Mouse (Mus musculus): ENCODE data around the gene Tmem243. TPM values are rescaled to one million over a fixed set of nuclear protein-coding genes. Genes with fewer than 3 reads are reported as not detected.

The Tmem243 gene
- total RNA-seq (2021): 10 to 100 TPM in 1 of 2 experiments, 1 to 10 TPM in 1; 9.9 to 11.7 TPM
- long read RNA-seq, full-length matches to known transcripts: 18 of 27 reads
- long read RNA-seq, partial matches to known transcripts: 4 of 27 reads
- long read RNA-seq, other reads (novel, unspliced or antisense): 5 of 27 reads

- peak; percentile 82 to 90 for DNase-seq (ENCODE audit: low spot score in 2 of 2)
These were observed at the start of gene Tmem243 for GRCm38 (mm10) chr5:9100207-9100848. Tmem243 (plus strand) TSS chr5:9100668.

GRCm38 (mm10) chr5:9056020-9056660, 44.3 kb upstream of the Tmem243 start:
- peak; percentile 30 to 84 for DNase-seq (ENCODE audit: low spot score in 2 of 2)

- no peak for DNase-seq (ENCODE audit: low spot score in 2 of 2)
These were observed 43.1 kb upstream of the Tmem243 start for GRCm38 (mm10) chr5:9057277-9057879.

- DNase-seq (ENCODE audit: low spot score in 2 of 2): no peak
These were observed 41.0 kb upstream of the Tmem243 start for GRCm38 (mm10) chr5:9059303-9060023.

- no peak for DNase-seq (ENCODE audit: low spot score in 2 of 2)
These were observed 40.2 kb upstream of the Tmem243 start for GRCm38 (mm10) chr5:9060228-9060627.

- no peak for DNase-seq (ENCODE audit: low spot score in 2 of 2)
These were observed 36.3 kb upstream of the Tmem243 start for GRCm38 (mm10) chr5:9064217-9064616.

GRCm38 (mm10) chr5:9068886-9069285, 31.6 kb upstream of the Tmem243 start:
- peak; percentile 43 to 81 for DNase-seq (ENCODE audit: low spot score in 2 of 2)

GRCm38 (mm10) chr5:9069599-9070209, 30.8 kb upstream of the Tmem243 start:
- DNase-seq (ENCODE audit: low spot score in 2 of 2): no peak

- DNase-seq (ENCODE audit: low spot score in 2 of 2): no peak
These were observed 29.1 kb upstream of the Tmem243 start for GRCm38 (mm10) chr5:9071360-9071759.

GRCm38 (mm10) chr5:9073177-9073854, 27.2 kb upstream of the Tmem243 start:
- peak in 1 of 2 experiments; percentile 22 for DNase-seq (ENCODE audit: low spot score in 2 of 2)

- no peak for DNase-seq (ENCODE audit: low spot score in 2 of 2)
These were observed 20.5 kb upstream of the Tmem243 start for GRCm38 (mm10) chr5:9079773-9080501.

- no peak for DNase-seq (ENCODE audit: low spot score in 2 of 2)
These were observed 13.3 kb upstream of the Tmem243 start for GRCm38 (mm10) chr5:9086924-9087719.

GRCm38 (mm10) chr5:9090493-9091106, 9.9 kb upstream of the Tmem243 start:
- DNase-seq (ENCODE audit: low spot score in 2 of 2): no peak

GRCm38 (mm10) chr5:9092716-9093115, 7.8 kb upstream of the Tmem243 start:
- no peak for DNase-seq (ENCODE audit: low spot score in 2 of 2)

GRCm38 (mm10) chr5:9093490-9093889, 7.0 kb upstream of the Tmem243 start:
- no peak for DNase-seq (ENCODE audit: low spot score in 2 of 2)

- no peak for DNase-seq (ENCODE audit: low spot score in 2 of 2)
These were observed 657 bp downstream of the Tmem243 start for GRCm38 (mm10) chr5:9100849-9101801.

GRCm38 (mm10) chr5:9102696-9103095, 2.2 kb downstream of the Tmem243 start:
- DNase-seq (ENCODE audit: low spot score in 2 of 2): no peak
